Mouse (Mus musculus): Measurements from ENCODE around the gene Spaca3. TPM values are rescaled to one million over a fixed set of nuclear protein-coding genes. Genes with fewer than 3 reads are reported as not detected.
A peak's percentile ranks its signal among the peaks of the same experiment; 100 is the strongest.

The Spaca3 gene
- polyA plus RNA-seq, 1 experiment: not detected

- no peak for DNase-seq (ENCODE audit: low read depth)
Observed at GRCm38 (mm10) chr11:80902664-80903063, 44.5 kb downstream of the Spaca3 start.

GRCm38 (mm10) chr11:80903426-80903825 lies 45.3 kb downstream of the Spaca3 start:
- TF ChIP-seq POLR2A (IDR thresholded peaks at IDR 0.05; ENCODE audit: borderline replicate concordance, extremely low read depth, insufficient read depth, insufficient read length, poor library complexity, severe bottlenecking): no peak
- TF ChIP-seq CTCF (IDR thresholded peaks at IDR 0.05; ENCODE audit: borderline replicate concordance, extremely low read depth, insufficient read depth, insufficient read length): no peak
- DNase-seq (ENCODE audit: low read depth): no peak

More at GRCm38 (mm10) chr11:80902664-80903063, 44.5 kb downstream of the Spaca3 start:
- TF ChIP-seq CTCF (IDR thresholded peaks at IDR 0.05; ENCODE audit: borderline replicate concordance, extremely low read depth, insufficient read depth, insufficient read length): no peak

GRCm38 (mm10) chr11:80904559-80904958 lies 46.4 kb downstream of the Spaca3 start:
- DNase-seq (ENCODE audit: low read depth): peak; percentile 62

DNA sequence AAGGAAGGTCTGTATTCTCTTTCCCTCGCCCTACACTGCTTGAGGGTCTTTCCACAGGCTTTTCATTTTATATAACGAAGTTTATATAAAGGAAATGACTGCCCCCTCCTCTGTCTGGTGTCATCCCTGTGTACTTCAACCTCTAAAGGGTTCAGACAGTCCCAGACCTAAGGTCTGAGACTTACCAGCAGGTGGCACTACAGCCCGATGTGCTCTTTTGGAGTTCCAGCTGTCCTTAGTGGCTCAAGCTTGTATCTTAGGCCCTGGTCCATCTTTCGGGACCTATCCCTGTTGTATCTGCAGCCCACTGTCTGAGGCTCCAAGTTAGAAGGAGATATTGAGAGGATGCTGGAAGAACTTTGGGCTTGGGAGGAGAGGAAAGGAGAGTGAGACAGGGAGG lies 48.3 kb downstream of the Spaca3 start:
- peak; percentile 77 for DNase-seq (ENCODE audit: low read depth)
- no peak for TF ChIP-seq POLR2A (IDR thresholded peaks at IDR 0.05; ENCODE audit: borderline replicate concordance, extremely low read depth, insufficient read depth, insufficient read length, poor library complexity, severe bottlenecking)
- peak; percentile 82 for TF ChIP-seq CTCF (IDR thresholded peaks at IDR 0.05; ENCODE audit: borderline replicate concordance, extremely low read depth, insufficient read depth, insufficient read length)

More at GRCm38 (mm10) chr11:80904559-80904958, 46.4 kb downstream of the Spaca3 start:
- TF ChIP-seq POLR2A (IDR thresholded peaks at IDR 0.05; ENCODE audit: borderline replicate concordance, extremely low read depth, insufficient read depth, insufficient read length, poor library complexity, severe bottlenecking) (no peak), CTCF (IDR thresholded peaks at IDR 0.05; ENCODE audit: borderline replicate concordance, extremely low read depth, insufficient read depth, insufficient read length) (no peak)

- TF ChIP-seq CTCF (IDR thresholded peaks at IDR 0.05; ENCODE audit: borderline replicate concordance, extremely low read depth, insufficient read depth, insufficient read length): no peak
- TF ChIP-seq POLR2A (IDR thresholded peaks at IDR 0.05; ENCODE audit: borderline replicate concordance, extremely low read depth, insufficient read depth, insufficient read length, poor library complexity, severe bottlenecking): no peak
- DNase-seq (ENCODE audit: low read depth): no peak
Observed at GRCm38 (mm10) chr11:80907820-80908219, 49.7 kb downstream of the Spaca3 start.

DNA sequence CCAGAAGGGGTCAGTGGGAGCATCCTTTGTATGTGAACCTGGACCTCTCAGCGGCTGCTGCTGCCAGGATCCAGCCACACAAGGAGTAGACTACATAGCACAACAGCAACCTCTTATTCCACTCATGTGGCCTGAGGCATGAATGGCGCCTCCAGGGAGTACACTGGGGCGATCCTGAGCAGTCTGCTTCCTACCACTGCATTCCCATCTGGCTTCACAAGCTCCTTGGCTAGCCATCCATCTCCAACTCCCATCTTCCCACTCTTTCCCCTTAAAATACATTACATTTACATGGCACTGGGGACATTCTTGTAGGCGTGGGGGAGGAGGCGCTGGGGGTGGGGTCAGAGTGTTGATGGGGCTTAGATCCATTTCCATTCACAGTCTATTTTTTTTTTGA lies 54.6 kb downstream of the Spaca3 start:
- TF ChIP-seq POLR2A (IDR thresholded peaks at IDR 0.05; ENCODE audit: borderline replicate concordance, extremely low read depth, insufficient read depth, insufficient read length, poor library complexity, severe bottlenecking) (no peak), CTCF (IDR thresholded peaks at IDR 0.05; ENCODE audit: borderline replicate concordance, extremely low read depth, insufficient read depth, insufficient read length) (no peak)
- no peak for DNase-seq (ENCODE audit: low read depth)

GRCm38 (mm10) chr11:80913408-80914024 lies 55.4 kb downstream of the Spaca3 start:
- TF ChIP-seq CTCF (IDR thresholded peaks at IDR 0.05; ENCODE audit: borderline replicate concordance, extremely low read depth, insufficient read depth, insufficient read length) (no peak), POLR2A (IDR thresholded peaks at IDR 0.05; ENCODE audit: borderline replicate concordance, extremely low read depth, insufficient read depth, insufficient read length, poor library complexity, severe bottlenecking) (no peak)
- DNase-seq (ENCODE audit: low read depth): peak; percentile 54

Other genes with a start within 250 kb of the Spaca3 start
- gene Myo1d, start 78.3 kb upstream of the Spaca3 start, polyA plus RNA-seq (2012; rRNA removed): 1.5 and 2.2 TPM in 2 replicates
- gene Tmem98, start 48.2 kb upstream of the Spaca3 start, polyA plus RNA-seq (2012; rRNA removed): 28.0 and 36.4 TPM in 2 replicates

All from brain, embryonic 14.5 days (tissue).